Mouse (Mus musculus): ENCODE data around the gene Kcnip1. TPM values are rescaled to one million over a fixed set of nuclear protein-coding genes. Genes with fewer than 3 reads are reported as not detected.

Gene Kcnip1
- polyA plus RNA-seq, 1 experiment from 2014 or later: not detected

- WGBS (ENCODE audit: missing documents): 11% methylated on average over 3 of the region's 3 CpGs
- Histone ChIP-seq H3K79me2 (ENCODE audit: inconsistent target) (no peaks in the 10 kb centered on the region), H3K36me3 (ENCODE audit: inconsistent target) (no peaks in the 10 kb centered on the region), H3K27ac (no peak overlapping the region), H3K4me3 (ENCODE audit: inconsistent target) (no peak overlapping the region)
These were observed 413.3 kb downstream of the Kcnip1 start for GRCm38 (mm10) chr11:33579621-33580020.

Other genes starting within 250 kb of the Kcnip1 start
- not detected in 3 replicates for gene Kcnmb1, start 30.1 kb downstream of the Kcnip1 start, polyA plus RNA-seq (2018)
- 82.2 to 128 TPM (median 93.6 TPM) in 3 replicates for gene Lcp2, start 53.8 kb upstream of the Kcnip1 start, polyA plus RNA-seq (2018)
- not detected in 3 replicates for gene 4930469K13Rik, start 105.4 kb upstream of the Kcnip1 start, polyA plus RNA-seq (2018)
- not detected in 3 replicates for gene Foxi1, start 214.9 kb upstream of the Kcnip1 start, polyA plus RNA-seq (2018)